Mouse (Mus musculus): Measurements from ENCODE around the gene Clec11a. TPM values are rescaled to one million over a fixed set of nuclear protein-coding genes. Genes with fewer than 3 reads are reported as not detected.
A peak's percentile ranks its signal among the peaks of the same experiment; 100 is the strongest.

The Clec11a gene
- polyA plus RNA-seq, 1 experiment from 2014 or later, result 3.8 TPM

GRCm38 (mm10) chr7:44262791-44263643, 43.7 kb downstream of the Clec11a start:
- peak overlapping the region; percentile 9; the same call in 1 of the 2 replicates for H3K4me3 ChIP-seq (ENCODE audit: low read depth, low read length)
- no peaks in the 10 kb centered on the region for H3K9me3 ChIP-seq (ENCODE audit: control insufficient read depth)
- H3K36me3 ChIP-seq (ENCODE audit: control insufficient read depth, insufficient read depth), result no peaks in the 10 kb centered on the region
- peaks cover 4% of the 10 kb centered on the region; the same call in 1 of the 2 replicates for H3K27me3 ChIP-seq (replicated peaks; ENCODE audit: control insufficient read depth, insufficient read depth, low read length)
- H3K27ac ChIP-seq (ENCODE audit: low read depth, low read length), result no peak overlapping the region
- H3K9ac ChIP-seq (ENCODE audit: low read depth, low read length), result no peak overlapping the region
- TF ChIP-seq CTCF (IDR thresholded peaks at IDR 0.05; ENCODE audit: low read depth), result peak; percentile 96
- peak; percentile 50 for ATAC-seq
- peak overlapping the region; percentile 51 for H3K4me2 ChIP-seq (replicated peaks; ENCODE audit: low read depth)
- 3% methylated on average over 34 of the region's 34 CpGs for WGBS
- no peaks in the 10 kb centered on the region; the same call in 1 of the 2 replicates for H3K4me1 ChIP-seq (replicated peaks; ENCODE audit: control insufficient read depth, insufficient read depth, low read length)

- no peak within 1 kb of the TSS for H3K9ac ChIP-seq (ENCODE audit: low read depth, low read length)
- no peak for TF ChIP-seq CTCF (IDR thresholded peaks at IDR 0.05; ENCODE audit: low read depth)
- H3K4me3 ChIP-seq (ENCODE audit: low read depth, low read length), result no peak within 1 kb of the TSS
- H3K4me2 ChIP-seq (replicated peaks; ENCODE audit: low read depth), result no peak within 1 kb of the TSS
- no peaks in the 10 kb centered on the region for H3K9me3 ChIP-seq (ENCODE audit: control insufficient read depth)
- ATAC-seq, result no peak
- peaks cover 4% of the 10 kb centered on the region; the same call in 1 of the 2 replicates for H3K27me3 ChIP-seq (replicated peaks; ENCODE audit: control insufficient read depth, insufficient read depth, low read length)
- no peaks in the 10 kb centered on the region for H3K36me3 ChIP-seq (ENCODE audit: control insufficient read depth, insufficient read depth)
- no peak within 1 kb of the TSS for H3K27ac ChIP-seq (ENCODE audit: low read depth, low read length)
- H3K4me1 ChIP-seq (replicated peaks; ENCODE audit: control insufficient read depth, insufficient read depth, low read length), result no peaks in the 10 kb centered on the region; the same call in 1 of the 2 replicates
- 60% methylated on average over 5 of the region's 5 CpGs for WGBS
Observed at GRCm38 (mm10) chr7:44261147-44261546, 45.6 kb downstream of the Clec11a start, which contains the start of gene Gm15517. Gm15517 (plus strand) TSS chr7:44261447.

- no peak overlapping the region for H3K9ac ChIP-seq (ENCODE audit: low read depth, low read length)
- 63% methylated on average over 6 of the region's 6 CpGs for WGBS
- no peak for ATAC-seq
- H3K4me2 ChIP-seq (replicated peaks; ENCODE audit: low read depth), result no peak overlapping the region
- no peaks in the 10 kb centered on the region for H3K36me3 ChIP-seq (ENCODE audit: control insufficient read depth, insufficient read depth)
- peaks cover 4% of the 10 kb centered on the region; the same call in 1 of the 2 replicates for H3K27me3 ChIP-seq (replicated peaks; ENCODE audit: control insufficient read depth, insufficient read depth, low read length)
- H3K4me1 ChIP-seq (replicated peaks; ENCODE audit: control insufficient read depth, insufficient read depth, low read length), result no peaks in the 10 kb centered on the region; the same call in 1 of the 2 replicates
- H3K4me3 ChIP-seq (ENCODE audit: low read depth, low read length), result no peak overlapping the region
- H3K9me3 ChIP-seq (ENCODE audit: control insufficient read depth), result no peaks in the 10 kb centered on the region
- TF ChIP-seq CTCF (IDR thresholded peaks at IDR 0.05; ENCODE audit: low read depth), result no peak
- no peak overlapping the region for H3K27ac ChIP-seq (ENCODE audit: low read depth, low read length)
Observed at GRCm38 (mm10) chr7:44260410-44260809, 46.3 kb downstream of the Clec11a start.

- no peak for TF ChIP-seq CTCF (IDR thresholded peaks at IDR 0.05; ENCODE audit: low read depth)
- Histone ChIP-seq H3K27me3 (replicated peaks; ENCODE audit: control insufficient read depth, insufficient read depth, low read length) (no peaks in the 10 kb centered on the region), H3K9me3 (ENCODE audit: control insufficient read depth) (no peaks in the 10 kb centered on the region), H3K4me2 (replicated peaks; ENCODE audit: low read depth) (no peak within 1 kb of the TSS), H3K36me3 (ENCODE audit: control insufficient read depth, insufficient read depth) (peaks cover 8% of the 10 kb centered on the region; the same call in 1 of the 2 replicates), H3K9ac (ENCODE audit: low read depth, low read length) (no peak within 1 kb of the TSS), H3K4me3 (ENCODE audit: low read depth, low read length) (no peak within 1 kb of the TSS), H3K27ac (ENCODE audit: low read depth, low read length) (no peak within 1 kb of the TSS), H3K4me1 (replicated peaks; ENCODE audit: control insufficient read depth, insufficient read depth, low read length) (no peaks in the 10 kb centered on the region)
- no peak for ATAC-seq
- WGBS, result 81% methylated on average over 4 of the region's 4 CpGs
Observed at GRCm38 (mm10) chr7:44257278-44257677, 49.4 kb downstream of the Clec11a start, which contains the start of gene Acp4. Acp4 (minus strand) TSS chr7:44257378.

GRCm38 (mm10) chr7:44254930-44255329, 51.8 kb downstream of the Clec11a start:
- ATAC-seq, result no peak
- H3K4me3 ChIP-seq (ENCODE audit: low read depth, low read length), result no peak overlapping the region
- peaks cover 23% of the 10 kb centered on the region for H3K36me3 ChIP-seq (ENCODE audit: control insufficient read depth, insufficient read depth)
- no peaks in the 10 kb centered on the region for H3K9me3 ChIP-seq (ENCODE audit: control insufficient read depth)
- WGBS, result 63% methylated on average over 6 of the region's 6 CpGs
- no peak overlapping the region for H3K4me2 ChIP-seq (replicated peaks; ENCODE audit: low read depth)
- H3K27ac ChIP-seq (ENCODE audit: low read depth, low read length), result no peak overlapping the region
- H3K9ac ChIP-seq (ENCODE audit: low read depth, low read length), result no peak overlapping the region
- TF ChIP-seq CTCF (IDR thresholded peaks at IDR 0.05; ENCODE audit: low read depth), result no peak
- H3K4me1 ChIP-seq (replicated peaks; ENCODE audit: control insufficient read depth, insufficient read depth, low read length), result no peaks in the 10 kb centered on the region
- H3K27me3 ChIP-seq (replicated peaks; ENCODE audit: control insufficient read depth, insufficient read depth, low read length), result no peaks in the 10 kb centered on the region

- no peak overlapping the region for H3K27ac ChIP-seq (ENCODE audit: low read depth, low read length)
- WGBS, result 68% methylated on average over 15 of the region's 15 CpGs
- H3K4me1 ChIP-seq (replicated peaks; ENCODE audit: control insufficient read depth, insufficient read depth, low read length), result no peaks in the 10 kb centered on the region
Observed at GRCm38 (mm10) chr7:44253023-44253616, 53.6 kb downstream of the Clec11a start.

More at GRCm38 (mm10) chr7:44253023-44253616, 53.6 kb downstream of the Clec11a start:
- Histone ChIP-seq H3K27me3 (replicated peaks; ENCODE audit: control insufficient read depth, insufficient read depth, low read length) (no peaks in the 10 kb centered on the region), H3K36me3 (ENCODE audit: control insufficient read depth, insufficient read depth) (peaks cover 37% of the 10 kb centered on the region), H3K9me3 (ENCODE audit: control insufficient read depth) (no peaks in the 10 kb centered on the region), H3K4me2 (replicated peaks; ENCODE audit: low read depth) (no peak overlapping the region), H3K4me3 (ENCODE audit: low read depth, low read length) (no peak overlapping the region), H3K9ac (ENCODE audit: low read depth, low read length) (no peak overlapping the region)
- no peak for ATAC-seq
- TF ChIP-seq CTCF (IDR thresholded peaks at IDR 0.05; ENCODE audit: low read depth), result 0 out of 2 replicates have a peak, but pooled peaks have one; percentile 6

Other genes starting within 250 kb of the Clec11a start
- not detected in 2 replicates for gene Klk1b21, start 204.6 kb downstream of the Clec11a start, polyA plus RNA-seq (2015; fragmentation: Nextera tagmentation; extraction: Ambion mirVana)
- not detected in 2 replicates for gene Klk1b22, start 194.2 kb downstream of the Clec11a start, polyA plus RNA-seq (2015; fragmentation: Nextera tagmentation; extraction: Ambion mirVana)
- gene Klk1b16, start 170.1 kb downstream of the Clec11a start, polyA plus RNA-seq (2015; fragmentation: Nextera tagmentation; extraction: Ambion mirVana), result not detected in 2 replicates
- not detected in 2 replicates for gene Klk1b24, start 118.7 kb downstream of the Clec11a start, polyA plus RNA-seq (2015; fragmentation: Nextera tagmentation; extraction: Ambion mirVana)
- gene Klk1b3, start 108.7 kb downstream of the Clec11a start, polyA plus RNA-seq (2015; fragmentation: Nextera tagmentation; extraction: Ambion mirVana), result not detected in 2 replicates
- gene Klk1b4, start 99.5 kb downstream of the Clec11a start, polyA plus RNA-seq (2015; fragmentation: Nextera tagmentation; extraction: Ambion mirVana), result not detected in 2 replicates
- gene Klk1b5, start 91.0 kb downstream of the Clec11a start, polyA plus RNA-seq (2015; fragmentation: Nextera tagmentation; extraction: Ambion mirVana), result not detected in 2 replicates
- 23.0 and 35.6 TPM in 2 replicates for gene Klk1, start 81.5 kb downstream of the Clec11a start, polyA plus RNA-seq (2015; fragmentation: Nextera tagmentation; extraction: Ambion mirVana)
- not detected in 2 replicates for gene Gm36864, start 70.7 kb downstream of the Clec11a start, polyA plus RNA-seq (2015; fragmentation: Nextera tagmentation; extraction: Ambion mirVana)
- 0.65 and 1.1 TPM in 2 replicates for gene 1700028J19Rik, start 60.2 kb downstream of the Clec11a start, polyA plus RNA-seq (2015; fragmentation: Nextera tagmentation; extraction: Ambion mirVana)
- gene 2410002F23Rik, start 60.2 kb downstream of the Clec11a start, polyA plus RNA-seq (2015; fragmentation: Nextera tagmentation; extraction: Ambion mirVana), result 40.3 and 42.3 TPM in 2 replicates
- gene Acp4, start 49.5 kb downstream of the Clec11a start, polyA plus RNA-seq (2015; fragmentation: Nextera tagmentation; extraction: Ambion mirVana), result not detected in 2 replicates
- gene Gm15517, start 45.5 kb downstream of the Clec11a start, polyA plus RNA-seq (2015; fragmentation: Nextera tagmentation; extraction: Ambion mirVana), result not detected in 2 replicates
- 0.39 and 0.44 TPM in 2 replicates for gene Shank1, start 3.4 kb upstream of the Clec11a start, polyA plus RNA-seq (2015; fragmentation: Nextera tagmentation; extraction: Ambion mirVana)
- gene Syt3, start 77.2 kb upstream of the Clec11a start, polyA plus RNA-seq (2015; fragmentation: Nextera tagmentation; extraction: Ambion mirVana), result 0.55 and 0.58 TPM in 2 replicates
- gene 1700008O03Rik, start 78.9 kb upstream of the Clec11a start, polyA plus RNA-seq (2015; fragmentation: Nextera tagmentation; extraction: Ambion mirVana), result 0.51 and 0.60 TPM in 2 replicates
- gene Lrrc4b, start 122.1 kb upstream of the Clec11a start, polyA plus RNA-seq (2015; fragmentation: Nextera tagmentation; extraction: Ambion mirVana), result 0.35 and 0.54 TPM in 2 replicates
- 1.5 and 1.7 TPM in 2 replicates for gene Aspdh, start 158.5 kb upstream of the Clec11a start, polyA plus RNA-seq (2015; fragmentation: Nextera tagmentation; extraction: Ambion mirVana)
- 28.6 and 30.3 TPM in 2 replicates for gene Josd2, start 161.1 kb upstream of the Clec11a start, polyA plus RNA-seq (2015; fragmentation: Nextera tagmentation; extraction: Ambion mirVana)
- 68.6 and 74.8 TPM in 2 replicates for gene Emc10, start 189.6 kb upstream of the Clec11a start, polyA plus RNA-seq (2015; fragmentation: Nextera tagmentation; extraction: Ambion mirVana)
- 4.4 and 5.2 TPM in 2 replicates for gene Fam71e1, start 189.7 kb upstream of the Clec11a start, polyA plus RNA-seq (2015; fragmentation: Nextera tagmentation; extraction: Ambion mirVana)
- gene Mybpc2, start 217.8 kb upstream of the Clec11a start, polyA plus RNA-seq (2015; fragmentation: Nextera tagmentation; extraction: Ambion mirVana), result 0.13 and 0.18 TPM in 2 replicates
- 0.17 and 0.33 TPM in 2 replicates for gene Spib, start 225.2 kb upstream of the Clec11a start, polyA plus RNA-seq (2015; fragmentation: Nextera tagmentation; extraction: Ambion mirVana)
- 16.8 and 18.3 TPM in 2 replicates for gene Pold1, start 241.9 kb upstream of the Clec11a start, polyA plus RNA-seq (2015; fragmentation: Nextera tagmentation; extraction: Ambion mirVana)
- 71.3 and 73.9 TPM in 2 replicates for gene Nr1h2, start 247.0 kb upstream of the Clec11a start, polyA plus RNA-seq (2015; fragmentation: Nextera tagmentation; extraction: Ambion mirVana)